Mouse (Mus musculus) neural tube, embryonic 14.5 days (tissue): ENCODE results near the gene Soat2. TPM values are rescaled to one million over a fixed set of nuclear protein-coding genes. Genes with fewer than 3 reads are reported as not detected.

ENCODE experiments used
- ATAC-seq: fragments of 200-750 bp; cut with Nextera tagmentation; 2 replicates; pipeline ENCODE4 v1.8.0; 2017; ENCODE audit warnings: low read depth, mild to moderate bottlenecking, moderate TSS enrichment, moderate library complexity
- H3K27ac ChIP-seq: fragments of 300-500 bp; sonication (generic); 2 replicates; pipeline ENCODE4 v1.5.1; 2014; ENCODE audit warnings: low read depth, mild to moderate bottlenecking, control low read depth, low read length, moderate library complexity, mixed read lengths
- H3K27me3 ChIP-seq: fragments of 300-500 bp; sonication (generic); 2 replicates; pipeline ENCODE4 v1.6.1; 2014; ENCODE audit warnings: low read length; ENCODE audit not compliant: control insufficient read depth, insufficient read depth
- H3K36me3 ChIP-seq: fragments of 300-500 bp; sonication (generic); 2 replicates; pipeline ENCODE4 v1.6.1; 2014; ENCODE audit warnings: low read length, mixed read lengths; ENCODE audit not compliant: control insufficient read depth, insufficient read depth
- H3K4me1 ChIP-seq: fragments of 300-500 bp; sonication (generic); 2 replicates; pipeline ENCODE4 v1.6.1; 2014; ENCODE audit warnings: low read length; ENCODE audit not compliant: control insufficient read depth, insufficient read depth
- H3K4me2 ChIP-seq: fragments of 300-500 bp; sonication (generic); 2 replicates; pipeline ENCODE4 v1.6.1; 2014; ENCODE audit warnings: mild to moderate bottlenecking, low read depth, low read length, control low read depth
- H3K4me3 ChIP-seq: fragments of 300-500 bp; sonication (generic); 2 replicates; pipeline ENCODE4 v1.5.1; 2014; ENCODE audit warnings: low read depth, low read length, control low read depth, mixed read lengths
- H3K9ac ChIP-seq: fragments of 300-500 bp; sonication (generic); replicated peaks from 2 replicates; pipeline ENCODE4 v1.6.1; 2014; ENCODE audit warnings: low read depth, mild to moderate bottlenecking, control low read depth, low read length, mixed read lengths
- H3K9me3 ChIP-seq: fragments of 300-500 bp; sonication (generic); 2 replicates; pipeline ENCODE4 v1.6.1; 2016; ENCODE audit warnings: low read length; ENCODE audit not compliant: control insufficient read depth
- WGBS: fragments of 180-500 bp; shearing (Covaris S2); extraction: QIAGEN DNeasy Blood & Tissue Kit; methylation state at CpG from one replicate; pipeline ENCODE4 v1.1.7; 2014; 5-methylcytosine and 5-hydroxymethylcytosine counted together
- polyA plus RNA-seq: library from polyadenylated mRNA; unstranded; fragments of >200 nt; fragmentation: Nextera tagmentation; extraction: Ambion mirVana; gene quantifications from 2 replicates; pipeline ENCODE4 v1.2.1, GENCODE M21; 2014

Gene Soat2
- polyA plus RNA-seq, 1 experiment from 2014 or later, result not detected

DNA sequence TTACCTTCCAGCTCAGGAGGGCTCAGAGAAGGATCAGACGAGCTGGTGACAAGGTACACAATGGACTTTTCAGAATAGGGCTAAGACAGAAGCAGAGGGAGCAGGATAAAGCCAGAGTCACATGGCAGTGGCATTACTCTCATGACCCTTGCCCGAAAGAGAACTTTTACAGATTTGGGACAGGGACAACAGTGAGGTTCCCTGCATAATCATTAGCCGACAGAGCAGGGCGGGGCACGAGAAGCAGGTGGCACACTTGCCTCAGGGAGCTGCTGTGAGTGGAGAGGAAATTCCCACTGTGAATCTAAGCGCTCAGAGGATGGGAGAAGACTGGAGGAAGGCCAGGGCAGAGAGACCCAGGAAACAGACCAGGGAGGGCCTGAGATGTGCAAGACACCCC is 38.6 kb downstream of the Soat2 start:
- no peak overlapping the region for H3K9ac ChIP-seq
- 55% methylated on average over 6 of the region's 6 CpGs for WGBS
- no peak overlapping the region for H3K4me3 ChIP-seq
- no peak overlapping the region for H3K4me2 ChIP-seq
- H3K27ac ChIP-seq, result no peak overlapping the region
- no peaks in the 10 kb centered on the region for H3K36me3 ChIP-seq
- no peaks in the 10 kb centered on the region for H3K4me1 ChIP-seq
- no peak for ATAC-seq
- H3K27me3 ChIP-seq, result no peaks in the 10 kb centered on the region
- H3K9me3 ChIP-seq, result no peaks in the 10 kb centered on the region

DNA sequence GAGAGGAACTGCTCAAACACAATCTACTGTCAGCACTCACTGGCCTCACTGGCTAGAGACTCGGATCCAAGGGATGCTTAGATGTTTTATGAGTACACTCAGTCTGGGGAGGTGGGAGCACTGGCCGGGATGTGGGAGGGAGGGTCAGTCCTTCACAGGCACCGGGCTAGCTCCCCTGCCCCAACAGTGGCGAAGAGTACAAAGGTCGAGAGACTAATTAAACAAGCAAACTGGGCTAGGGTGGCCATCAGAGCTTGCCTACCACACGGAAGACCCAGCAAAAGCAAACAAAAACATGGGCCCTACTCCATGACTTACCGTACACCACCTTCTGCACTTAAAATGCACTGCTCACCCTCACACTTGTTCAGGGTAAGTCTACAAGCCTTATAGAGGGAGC is 41.4 kb downstream of the Soat2 start:
- Histone ChIP-seq H3K36me3 (no peaks in the 10 kb centered on the region), H3K9ac (no peak overlapping the region), H3K4me3 (no peak overlapping the region), H3K4me2 (no peak overlapping the region), H3K9me3 (no peaks in the 10 kb centered on the region), H3K27ac (no peak overlapping the region), H3K27me3 (no peaks in the 10 kb centered on the region), H3K4me1 (no peaks in the 10 kb centered on the region)
- 68% methylated on average over 7 of the region's 7 CpGs for WGBS
- ATAC-seq, result no peak

DNA sequence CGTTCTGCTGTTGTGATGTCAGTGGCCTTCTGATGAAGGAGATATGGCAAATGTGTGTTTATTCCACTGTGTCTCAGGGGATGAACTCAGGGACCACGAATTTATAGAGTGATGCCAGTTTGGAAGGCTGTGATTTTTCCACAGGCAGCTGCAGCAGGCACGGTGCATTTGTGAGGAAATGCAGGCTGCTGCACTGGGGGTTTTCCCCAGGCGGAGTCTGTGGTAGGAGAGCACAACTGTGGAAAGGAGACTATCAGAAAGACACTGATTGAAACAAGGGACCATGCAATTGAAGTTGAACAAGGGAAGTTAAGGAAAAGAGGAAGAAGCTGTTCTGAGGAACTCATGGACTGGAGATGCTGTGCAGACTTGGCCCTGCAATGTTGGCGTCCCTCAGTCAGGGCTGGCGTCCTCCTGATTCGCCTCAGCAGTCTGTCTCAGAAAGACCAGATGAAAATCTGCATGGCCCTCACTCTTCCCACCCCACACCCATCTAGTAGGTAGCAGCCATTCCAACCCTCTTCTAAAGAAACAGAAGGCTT is 42.0 kb downstream of the Soat2 start:
- H3K27ac ChIP-seq, result no peak overlapping the region
- no peaks in the 10 kb centered on the region for H3K27me3 ChIP-seq
- no peak overlapping the region for H3K4me2 ChIP-seq
- H3K4me3 ChIP-seq, result no peak overlapping the region
- no peak for ATAC-seq
- WGBS, result 81% methylated on average over 7 of the region's 7 CpGs
- H3K9ac ChIP-seq, result no peak overlapping the region
- no peaks in the 10 kb centered on the region for H3K36me3 ChIP-seq
- H3K9me3 ChIP-seq, result no peaks in the 10 kb centered on the region
- no peaks in the 10 kb centered on the region for H3K4me1 ChIP-seq

DNA sequence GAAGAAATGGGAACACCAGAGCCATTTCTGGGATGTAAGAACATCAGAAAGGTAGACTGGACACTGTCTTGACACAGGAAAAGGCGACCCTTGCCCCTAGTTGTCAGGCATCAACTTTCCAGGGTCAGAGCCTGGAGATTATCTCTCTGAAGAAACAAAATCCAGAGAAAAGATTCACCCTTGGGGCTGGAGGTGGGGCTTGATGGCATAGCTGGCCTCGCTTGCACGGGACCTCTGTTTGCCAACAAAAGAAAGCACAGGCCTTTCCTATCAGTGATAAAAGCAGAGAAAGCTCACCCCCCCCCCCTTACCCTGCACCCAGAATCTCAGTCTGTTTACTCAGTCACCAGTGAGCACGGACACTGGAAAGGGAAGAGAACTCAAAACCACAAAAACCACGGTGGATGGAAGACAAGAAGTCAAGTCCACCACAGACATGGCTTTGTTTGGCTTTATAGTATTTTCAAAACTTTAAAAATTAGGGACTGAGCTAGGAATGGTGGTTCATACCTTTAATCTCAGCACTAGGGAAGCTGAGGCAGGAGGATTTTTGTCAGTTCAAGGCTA is 42.6 kb downstream of the Soat2 start:
- H3K4me2 ChIP-seq, result no peak overlapping the region
- no peaks in the 10 kb centered on the region for H3K9me3 ChIP-seq
- no peak overlapping the region for H3K27ac ChIP-seq
- H3K36me3 ChIP-seq, result no peaks in the 10 kb centered on the region
- ATAC-seq, result no peak
- WGBS, result 79% methylated on average over 5 of the region's 5 CpGs
- no peaks in the 10 kb centered on the region for H3K27me3 ChIP-seq
- no peak overlapping the region for H3K9ac ChIP-seq
- H3K4me3 ChIP-seq, result no peak overlapping the region
- no peaks in the 10 kb centered on the region for H3K4me1 ChIP-seq

DNA sequence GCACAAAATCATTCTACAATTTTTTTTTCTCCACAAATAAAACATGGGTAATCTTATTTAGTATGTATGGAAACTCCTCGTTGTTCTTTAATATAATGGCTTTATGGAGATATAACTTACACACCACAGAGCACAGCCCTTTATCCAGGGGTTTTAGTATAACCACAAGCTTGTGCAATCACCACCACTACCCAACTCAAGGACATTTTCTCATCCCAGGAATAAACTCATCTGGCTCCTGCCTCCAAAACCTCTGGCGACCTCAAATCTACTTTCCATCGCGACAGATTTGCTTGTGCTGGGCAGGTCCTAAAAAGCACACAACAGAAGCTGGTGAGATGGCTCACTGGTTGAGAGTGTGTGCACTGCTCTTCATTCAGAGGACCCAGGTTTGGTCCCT is 43.3 kb downstream of the Soat2 start:
- Histone ChIP-seq H3K4me2 (no peak overlapping the region), H3K4me3 (no peak overlapping the region), H3K4me1 (no peaks in the 10 kb centered on the region), H3K9ac (no peak overlapping the region), H3K27ac (no peak overlapping the region), H3K9me3 (no peaks in the 10 kb centered on the region), H3K36me3 (no peaks in the 10 kb centered on the region), H3K27me3 (no peaks in the 10 kb centered on the region)
- 84% methylated on average over 4 of the region's 4 CpGs for WGBS
- no peak for ATAC-seq

DNA sequence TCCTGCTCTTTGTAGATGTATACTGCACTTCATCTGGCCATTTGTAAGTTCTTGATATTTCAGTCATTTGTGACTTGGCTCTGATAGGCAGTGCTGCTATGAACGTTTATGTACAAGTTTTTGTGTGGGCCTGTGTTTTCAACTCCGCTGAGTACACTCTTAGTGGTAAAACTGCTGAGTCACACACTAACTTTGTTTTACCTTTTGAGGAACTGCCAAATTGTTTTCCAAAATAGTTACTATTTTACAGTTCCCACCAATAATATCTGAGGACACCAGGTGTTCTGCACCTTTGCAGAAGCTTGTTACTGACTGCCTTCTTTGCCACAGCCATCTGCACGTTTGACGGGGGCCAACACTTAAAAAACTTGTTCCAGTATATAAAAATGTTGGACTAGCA is 44.1 kb downstream of the Soat2 start:
- Histone ChIP-seq H3K27me3 (no peaks in the 10 kb centered on the region), H3K9ac (no peak overlapping the region), H3K4me3 (no peak overlapping the region), H3K4me1 (no peaks in the 10 kb centered on the region), H3K9me3 (no peaks in the 10 kb centered on the region), H3K4me2 (no peak overlapping the region), H3K36me3 (no peaks in the 10 kb centered on the region), H3K27ac (no peak overlapping the region)
- no peak for ATAC-seq
- 89% methylated on average over 4 of the region's 4 CpGs for WGBS

DNA sequence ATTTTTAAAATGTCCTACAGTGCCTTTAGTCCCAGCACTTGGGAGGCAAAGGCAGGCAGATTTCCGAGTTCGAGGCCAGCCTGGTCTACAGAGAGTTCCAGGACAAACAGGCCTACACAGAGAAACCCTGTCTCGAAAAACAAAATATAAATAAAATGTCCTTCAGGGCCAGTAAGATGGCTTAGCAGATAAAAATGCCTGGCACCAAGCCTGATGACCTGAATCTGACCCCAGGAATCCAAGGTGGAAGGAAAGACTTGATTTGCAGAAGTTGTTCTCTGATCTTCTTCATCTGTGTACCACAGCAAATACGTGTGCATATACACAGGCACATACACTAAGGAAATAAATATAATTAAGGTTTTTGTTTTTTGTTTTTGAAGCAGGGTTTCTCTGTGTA is 45.0 kb downstream of the Soat2 start:
- H3K9ac ChIP-seq, result no peak overlapping the region
- H3K9me3 ChIP-seq, result no peaks in the 10 kb centered on the region
- H3K36me3 ChIP-seq, result no peaks in the 10 kb centered on the region
- no peaks in the 10 kb centered on the region for H3K27me3 ChIP-seq
- no peak for ATAC-seq
- H3K27ac ChIP-seq, result no peak overlapping the region
- no peak overlapping the region for H3K4me3 ChIP-seq
- WGBS, result 88% methylated on average over 4 of the region's 4 CpGs
- H3K4me2 ChIP-seq, result no peak overlapping the region
- H3K4me1 ChIP-seq, result no peaks in the 10 kb centered on the region

GRCm38 (mm10) chr15:102198841-102199240 is 48.5 kb downstream of the Soat2 start:
- Histone ChIP-seq H3K4me3 (no peak overlapping the region), H3K9ac (no peak overlapping the region), H3K27me3 (no peaks in the 10 kb centered on the region), H3K9me3 (no peaks in the 10 kb centered on the region), H3K4me2 (no peak overlapping the region), H3K27ac (no peak overlapping the region), H3K36me3 (no peaks in the 10 kb centered on the region), H3K4me1 (peaks cover 6% of the 10 kb centered on the region)
- no peak for ATAC-seq
- WGBS, result 84% methylated on average over 4 of the region's 4 CpGs

GRCm38 (mm10) chr15:102202971-102203834 is 52.9 kb downstream of the Soat2 start, which contains the start of gene Zfp740:
Gene Zfp740 (plus strand): TSS chr15:102203249.
- Histone ChIP-seq H3K27me3 (no peaks in the 10 kb centered on the region), H3K4me1 (peaks cover 42% of the 10 kb centered on the region), H3K9me3 (no peaks in the 10 kb centered on the region), H3K36me3 (peaks cover 6% of the 10 kb centered on the region), H3K4me3 (peak within 1 kb of the TSS; percentile 79), H3K9ac (peak within 1 kb of the TSS; percentile 83), H3K4me2 (peak within 1 kb of the TSS; percentile 84), H3K27ac (peak within 1 kb of the TSS; percentile 98)
- peak; percentile 94 for ATAC-seq
- under 1% methylated on average over 45 of the region's 68 CpGs for WGBS
